Mouse (Mus musculus): ENCODE data around the gene Gucd1. TPM values are rescaled to one million over a fixed set of nuclear protein-coding genes. Genes with fewer than 3 reads are reported as not detected.
"Not testable (repeated sequence)": the region's sequence is repeated elsewhere in the genome, so short reads cannot be mapped to it uniquely, and the experiment has no call there.

The Gucd1 gene
- polyA plus RNA-seq, 1 experiment from 2014 or later: 19.7 TPM

DNA sequence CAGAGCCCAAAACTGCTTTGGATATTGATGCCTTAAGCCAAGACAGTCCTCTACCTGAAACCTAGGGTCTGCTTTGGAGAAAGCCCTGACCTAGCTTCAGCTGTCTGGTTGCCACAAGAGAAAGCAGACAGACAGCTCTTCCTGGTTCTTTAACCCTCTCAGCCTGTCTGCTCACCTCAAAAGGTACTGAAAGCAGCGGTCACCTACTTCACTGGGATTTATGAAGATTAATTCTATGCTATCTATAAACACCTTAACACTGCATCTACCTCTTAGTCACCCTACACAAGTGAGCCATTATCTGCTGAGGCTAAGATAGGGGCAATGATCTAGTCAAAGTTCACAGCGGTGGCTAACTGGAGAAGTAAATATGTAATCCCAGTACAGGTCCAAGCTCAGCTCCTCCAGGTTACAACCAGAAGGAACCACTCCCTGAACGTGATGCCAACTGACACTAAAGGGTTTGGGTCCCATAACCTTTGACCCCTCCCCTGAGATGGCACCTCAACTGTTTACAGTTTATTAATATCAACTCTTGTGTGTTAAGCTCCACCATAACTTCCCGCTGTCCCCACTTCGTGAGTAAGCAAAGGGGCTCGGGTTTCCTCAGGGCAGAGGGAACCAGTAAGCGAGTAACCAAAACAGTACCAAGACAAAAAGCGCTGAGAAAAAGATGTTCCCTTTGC is 1.6 kb downstream of the Gucd1 start:
- in situ Hi-C loops (cut with MboI; ENCODE audit: low pct_unique_long_range_greater_than_20kb): no loop called here
- no peak for DNase-seq (ENCODE audit: low read depth, low spot score)
- ChIA-PET POLR2A (interaction anchor here (0.7 kb wide), 1 partner anchor 33 kb away, joined by 3 read pairs; no protein-coding TSS in a partner anchor), CTCF (interaction anchor here (1.6 kb wide), 1 partner anchor 69 kb away, joined by 3 read pairs; no protein-coding TSS in a partner anchor)
- no peaks in the 10 kb centered on the region for H3K27me3 ChIP-seq
- ATAC-seq: no peak
- no peak for TF ChIP-seq CTCF (IDR thresholded peaks at IDR 0.05)

DNA sequence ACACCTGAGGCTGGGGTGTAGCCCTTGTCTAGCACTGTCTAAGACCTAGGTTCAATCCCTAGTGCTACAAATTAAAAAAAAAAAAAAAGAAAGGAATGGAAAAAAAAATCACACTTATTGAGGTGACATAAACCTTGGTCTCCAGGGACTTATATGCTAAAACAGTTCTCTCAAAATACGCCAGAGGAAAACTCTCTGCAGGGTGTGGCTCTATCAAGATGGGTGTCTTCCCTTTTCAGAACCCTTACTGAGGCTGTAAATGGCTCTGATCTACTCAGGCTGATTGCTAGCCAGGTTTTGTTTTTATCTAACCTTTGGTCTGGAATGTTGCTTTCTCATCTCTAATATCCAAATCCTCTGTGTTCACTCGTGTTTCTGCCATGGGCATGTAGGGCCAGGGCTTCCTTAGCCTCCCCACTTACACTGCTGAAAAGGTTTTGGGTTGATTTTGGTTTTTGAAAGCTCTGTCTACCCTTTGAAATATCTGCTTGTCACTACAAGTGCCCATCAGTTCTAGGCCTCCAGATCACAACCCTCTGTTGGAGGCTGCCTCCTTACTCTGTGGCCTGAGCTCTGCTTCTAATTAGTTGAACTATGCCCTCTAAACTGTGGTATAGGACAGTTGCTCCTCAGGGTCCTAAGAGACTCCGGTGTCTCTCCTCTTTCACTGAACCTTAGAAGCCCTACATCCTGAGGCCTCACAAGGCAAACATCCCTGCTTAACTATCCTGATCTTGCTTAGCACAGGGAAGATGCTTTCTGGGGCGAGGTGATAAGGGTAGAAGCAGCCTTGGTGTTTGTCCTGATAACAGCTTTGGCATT is 2.3 kb downstream of the Gucd1 start:
- DNase-seq (ENCODE audit: low read depth, low spot score) (no peak), ATAC-seq (no peak)
- in situ Hi-C loops (cut with MboI; ENCODE audit: low pct_unique_long_range_greater_than_20kb): no loop called here
- no peaks in the 10 kb centered on the region for H3K27me3 ChIP-seq
- CTCF ChIA-PET: interaction anchor here (1.6 to 2.0 kb wide), 2 partner anchors 17 to 70 kb away, joined by 3 to 4 read pairs; no protein-coding TSS in a partner anchor
- POLR2A ChIA-PET: no interaction called here
- TF ChIP-seq CTCF (IDR thresholded peaks at IDR 0.05): no peak

DNA sequence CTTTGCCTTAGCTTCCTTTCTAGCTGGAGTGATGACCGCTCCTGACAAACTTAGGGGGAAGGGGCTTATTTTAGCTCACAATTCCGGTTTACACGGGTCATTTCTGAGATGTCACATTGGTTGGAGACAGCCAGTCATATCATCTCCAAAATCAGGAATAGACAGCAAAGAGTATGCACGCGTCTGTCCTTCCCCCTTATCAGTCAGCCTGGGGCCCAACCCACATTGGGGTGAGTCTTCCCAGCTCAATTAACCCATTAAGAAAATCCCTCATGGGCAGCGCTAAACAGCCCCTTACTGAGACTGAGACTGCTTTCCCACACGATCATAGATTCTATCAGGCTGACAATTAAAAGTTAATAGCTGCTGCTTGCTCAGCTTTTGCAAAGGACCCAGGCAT is 3.4 kb downstream of the Gucd1 start:
- in situ Hi-C loops (cut with MboI; ENCODE audit: low pct_unique_long_range_greater_than_20kb): no loop called here
- ATAC-seq: no peak
- TF ChIP-seq CTCF (IDR thresholded peaks at IDR 0.05): no peak
- DNase-seq (ENCODE audit: low read depth, low spot score): no peak
- POLR2A ChIA-PET: no interaction called here
- CTCF ChIA-PET: interaction anchor here (1.6 to 2.0 kb wide), 2 partner anchors 16 to 71 kb away, joined by 3 to 4 read pairs; no protein-coding TSS in a partner anchor
- H3K27me3 ChIP-seq: no peaks in the 10 kb centered on the region

- in situ Hi-C loops (cut with MboI; ENCODE audit: low pct_unique_long_range_greater_than_20kb): no loop called here
- ATAC-seq: no peak
- TF ChIP-seq CTCF (IDR thresholded peaks at IDR 0.05): no peak
Observed at GRCm38 (mm10) chr10:75513306-75514067, 4.3 kb downstream of the Gucd1 start.

DNA sequence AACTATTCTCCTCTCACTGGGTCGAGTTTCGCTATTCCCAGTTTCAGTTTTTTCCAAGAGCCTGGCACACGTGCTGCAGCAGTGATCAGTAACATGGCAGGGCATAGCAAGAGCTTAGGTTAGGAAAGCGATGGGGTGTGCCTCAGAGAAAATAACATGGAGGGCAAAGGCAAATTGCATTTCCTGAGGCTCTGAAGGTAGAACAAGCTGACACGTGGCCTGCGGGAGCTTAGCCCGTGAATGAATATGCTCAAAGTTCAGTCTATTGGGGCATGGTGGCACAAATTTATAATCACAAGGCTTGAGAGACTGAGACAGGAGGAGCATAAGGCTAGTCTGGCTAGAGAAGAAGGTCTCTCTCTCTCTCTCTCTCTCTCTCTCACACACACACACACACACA is 5.0 kb downstream of the Gucd1 start:
- no peaks in the 10 kb centered on the region for H3K27me3 ChIP-seq
- in situ Hi-C loops (cut with MboI; ENCODE audit: low pct_unique_long_range_greater_than_20kb): no loop called here
- no peak for DNase-seq (ENCODE audit: low read depth, low spot score)
- POLR2A ChIA-PET: no interaction called here
- no peak for TF ChIP-seq CTCF (IDR thresholded peaks at IDR 0.05)
- CTCF ChIA-PET: no interaction called here
- no peak for ATAC-seq

More at GRCm38 (mm10) chr10:75513306-75514067, 4.3 kb downstream of the Gucd1 start:
- DNase-seq (ENCODE audit: low read depth, low spot score): no peak
- CTCF ChIA-PET: interaction anchor here (2.0 kb wide), 1 partner anchor 15 kb away, joined by 4 read pairs; no protein-coding TSS in a partner anchor
- H3K27me3 ChIP-seq: no peaks in the 10 kb centered on the region
- POLR2A ChIA-PET: no interaction called here

DNA sequence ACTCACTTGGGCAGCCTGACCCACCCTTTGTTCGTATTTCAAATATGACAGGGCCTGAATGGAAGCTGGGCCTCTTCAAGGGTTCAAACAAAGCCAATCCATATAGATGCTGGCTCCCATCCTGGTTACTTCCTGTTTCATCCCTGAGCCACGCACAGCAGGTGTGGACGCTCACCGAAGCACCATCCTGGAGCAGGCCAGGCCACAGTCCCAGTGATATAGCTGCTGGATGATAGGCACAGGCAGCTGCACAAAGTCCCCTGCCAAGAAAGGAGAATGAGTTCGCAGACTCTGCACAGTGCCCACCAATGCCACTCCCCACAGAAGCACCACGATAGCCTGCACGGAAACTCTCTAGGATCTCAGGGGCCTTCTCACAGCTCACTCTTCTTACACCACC is 5.9 kb downstream of the Gucd1 start:
- TF ChIP-seq CTCF (IDR thresholded peaks at IDR 0.05): no peak
- ATAC-seq (no peak), DNase-seq (ENCODE audit: low read depth, low spot score) (no peak)
- in situ Hi-C loops (cut with MboI; ENCODE audit: low pct_unique_long_range_greater_than_20kb): no loop called here
- no peaks in the 10 kb centered on the region for H3K27me3 ChIP-seq
- ChIA-PET CTCF (interaction anchor here (0.7 kb wide), 1 partner anchor 21 kb away, joined by 3 read pairs; no protein-coding TSS in a partner anchor), POLR2A (no interaction called here)

DNA sequence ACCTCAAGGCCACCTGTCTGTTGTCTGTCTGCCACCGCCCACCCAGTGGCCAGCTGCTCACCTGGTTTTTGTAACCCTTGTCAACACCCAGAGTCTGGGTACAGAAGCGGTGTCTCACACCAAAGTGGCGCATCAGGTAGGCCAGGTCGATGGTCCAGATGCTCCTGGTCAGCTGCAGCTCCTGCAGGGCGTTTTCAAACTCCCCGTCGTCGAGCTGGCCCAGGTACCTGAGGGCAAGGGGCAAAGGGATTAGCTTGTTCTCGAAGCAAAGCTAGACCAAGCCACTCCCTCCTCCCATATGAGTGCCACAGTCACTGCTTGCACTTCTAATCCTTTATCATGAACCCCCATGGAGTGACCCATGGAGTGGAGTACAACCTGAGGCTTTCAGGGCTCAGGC is 6.7 kb downstream of the Gucd1 start:
- ATAC-seq (no peak), DNase-seq (ENCODE audit: low read depth, low spot score) (no peak)
- no peaks in the 10 kb centered on the region for H3K27me3 ChIP-seq
- CTCF ChIA-PET: no interaction called here
- TF ChIP-seq CTCF (IDR thresholded peaks at IDR 0.05): no peak
- POLR2A ChIA-PET: no interaction called here
- in situ Hi-C loops (cut with MboI; ENCODE audit: low pct_unique_long_range_greater_than_20kb): no loop called here

DNA sequence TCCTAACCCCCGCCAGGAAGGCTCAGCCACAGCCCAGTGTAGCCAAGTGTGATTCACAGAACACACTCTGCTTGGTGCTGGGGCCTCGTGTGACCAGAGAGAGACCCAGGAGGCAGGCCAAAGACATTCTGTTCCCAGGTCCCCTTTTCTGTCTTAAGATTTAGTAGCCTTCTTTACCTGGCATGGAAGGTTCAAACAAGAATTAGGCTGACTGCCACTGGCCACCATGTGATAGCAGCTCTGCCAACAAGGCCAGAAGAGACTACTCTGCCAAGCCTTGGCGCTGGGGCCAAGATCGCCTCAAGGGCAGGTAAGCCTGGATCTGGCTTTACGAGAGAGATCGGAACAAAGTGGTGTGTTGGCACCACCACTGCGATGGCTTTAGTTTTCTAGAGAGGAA is 7.3 kb downstream of the Gucd1 start:
- TF ChIP-seq CTCF (IDR thresholded peaks at IDR 0.05): no peak
- in situ Hi-C loops (cut with MboI; ENCODE audit: low pct_unique_long_range_greater_than_20kb): no loop called here
- H3K27me3 ChIP-seq: no peaks in the 10 kb centered on the region
- DNase-seq (ENCODE audit: low read depth, low spot score) (no peak), ATAC-seq (no peak)
- CTCF ChIA-PET: interaction anchor here (0.6 kb wide), 1 partner anchor 36 kb away, joined by 3 read pairs; no protein-coding TSS in a partner anchor
- POLR2A ChIA-PET: no interaction called here

- POLR2A ChIA-PET: interaction anchor here (0.8 kb wide), 1 partner anchor 12 kb away, joined by 4 read pairs; the partner anchor contains the start of genes Gucd1 and Snrpd3
- in situ Hi-C loops (cut with MboI; ENCODE audit: low pct_unique_long_range_greater_than_20kb); H3K27me3 ChIP-seq; CTCF ChIA-PET; ATAC-seq; DNase-seq (ENCODE audit: low read depth, low spot score): not testable (repeated sequence)
Observed at GRCm38 (mm10) chr10:75505928-75506327, 11.8 kb downstream of the Gucd1 start.

DNA sequence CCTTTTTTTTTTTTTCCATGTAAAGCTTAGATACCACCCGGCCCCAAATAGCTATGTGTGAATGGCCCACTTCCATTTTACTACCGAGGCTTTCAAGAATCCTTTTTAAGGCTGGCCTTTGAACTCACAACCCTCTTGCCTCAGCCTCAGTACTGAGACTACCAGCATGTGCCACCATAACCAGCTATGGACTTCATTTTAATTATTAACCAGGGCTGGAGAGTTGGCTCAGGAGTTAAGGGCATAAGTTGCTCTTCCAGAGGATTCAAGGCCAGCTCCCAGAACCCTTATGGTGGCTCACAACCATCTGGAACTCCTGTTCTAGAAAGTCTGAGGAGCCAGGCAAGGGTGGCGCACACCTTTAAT is 12.7 kb downstream of the Gucd1 start:
- CTCF ChIA-PET: no interaction called here
- ATAC-seq: no peak
- no peaks in the 10 kb centered on the region for H3K27me3 ChIP-seq
- no peak for DNase-seq (ENCODE audit: low read depth, low spot score)
- TF ChIP-seq CTCF (IDR thresholded peaks at IDR 0.05): no peak
- POLR2A ChIA-PET: no interaction called here
- in situ Hi-C loops (cut with MboI; ENCODE audit: low pct_unique_long_range_greater_than_20kb): no loop called here

Data from Patski (cell line).